Mouse (Mus musculus) layer of hippocampus, adult 9-11 months (tissue): ENCODE results near the gene Slc27a3.

Experiments used
- DNase-seq: peaks from one replicate; pipeline ENCODE4 v3.0.0; 2022

Slc27a3 gene

DNA sequence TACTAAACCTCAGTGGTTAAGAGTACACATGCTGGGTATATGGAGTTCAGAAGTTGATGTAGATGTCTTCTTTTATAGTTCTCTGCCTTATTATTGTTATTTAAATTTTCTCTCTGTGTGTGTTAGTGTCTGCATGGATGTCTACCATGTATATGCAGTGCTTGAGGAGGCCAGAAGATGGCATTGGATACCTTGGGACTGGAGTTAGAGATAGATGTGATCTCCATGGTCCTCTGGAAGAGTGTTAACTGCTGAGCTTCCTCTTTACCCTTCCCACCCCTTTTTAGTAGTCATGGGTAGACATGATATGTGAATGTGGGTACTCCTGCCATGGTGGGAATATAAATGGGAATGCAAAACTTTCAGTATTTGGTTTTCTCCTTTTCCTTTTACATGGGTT lies 54.2 kb downstream of the Slc27a3 start:
- DNase-seq: no peak
